Mouse (Mus musculus) embryonic facial prominence, embryonic 14.5 days (tissue): ENCODE measurements around the gene Spindoc. TPM values are rescaled to one million over a fixed set of nuclear protein-coding genes. Genes with fewer than 3 reads are reported as not detected.
A peak's percentile ranks its signal among the peaks of the same experiment; 100 is the strongest.

ENCODE experiments used
- ATAC-seq: fragments of 200-750 bp; cut with Nextera tagmentation; 2 replicates; pipeline ENCODE4 v1.8.0; 2017; ENCODE audit warnings: low read depth, moderate number of reproducible peaks, moderate TSS enrichment
- DNase-seq: peaks from one replicate; pipeline ENCODE4 v3.0.0-alpha.2; 2015; ENCODE audit warnings: low spot score
- H3K27ac ChIP-seq: fragments of 300-500 bp; sonication (generic); replicated peaks from 2 replicates; pipeline ENCODE4 v1.5.1; 2014; ENCODE audit warnings: low read depth, mild to moderate bottlenecking, low read length, moderate library complexity
- H3K27me3 ChIP-seq: fragments of 300-500 bp; sonication (generic); replicated peaks from 2 replicates; pipeline ENCODE4 v1.6.1; 2014; ENCODE audit warnings: low read length; ENCODE audit not compliant: control insufficient read depth, insufficient read depth
- H3K36me3 ChIP-seq: fragments of 300-500 bp; sonication (generic); 2 replicates; pipeline ENCODE4 v1.6.1; 2014; ENCODE audit warnings: low read length, mixed read lengths; ENCODE audit not compliant: control insufficient read depth, insufficient read depth
- H3K4me1 ChIP-seq: fragments of 300-500 bp; sonication (generic); 2 replicates; pipeline ENCODE4 v1.6.1; 2014; ENCODE audit warnings: antibody characterized with exemption, low read length; ENCODE audit not compliant: control insufficient read depth, insufficient read depth
- H3K4me2 ChIP-seq: fragments of 300-500 bp; sonication (generic); 2 replicates; pipeline ENCODE4 v1.6.1; 2014; ENCODE audit warnings: low read depth, mild to moderate bottlenecking, low read length, moderate library complexity, mixed read lengths
- H3K4me3 ChIP-seq: fragments of 300-500 bp; sonication (generic); 2 replicates; pipeline ENCODE4 v1.5.1; 2014; ENCODE audit warnings: low read depth, mild to moderate bottlenecking, low read length
- H3K9ac ChIP-seq: fragments of 300-500 bp; sonication (generic); 2 replicates; pipeline ENCODE4 v1.6.1; 2014; ENCODE audit warnings: low read depth, mild to moderate bottlenecking, low read length, moderate library complexity, mixed read lengths
- H3K9me3 ChIP-seq: fragments of 300-500 bp; sonication (generic); 2 replicates; pipeline ENCODE4 v1.6.1; 2016; ENCODE audit warnings: low read length; ENCODE audit not compliant: control insufficient read depth
- WGBS: fragments of 180-500 bp; shearing (Covaris S2); extraction: QIAGEN DNeasy Blood & Tissue Kit; methylation state at CpG from one replicate; pipeline ENCODE4 v1.1.7; 2014; 5-methylcytosine and 5-hydroxymethylcytosine counted together
- polyA plus RNA-seq: library from polyadenylated mRNA; unstranded; fragments of >200 nt; fragmentation: Nextera tagmentation; extraction: Ambion mirVana; gene quantifications from 2 replicates; pipeline ENCODE4 v1.2.1, GENCODE M21; 2014

Spindoc gene
- polyA plus RNA-seq, 1 experiment from 2014 or later, result 23.5 TPM

GRCm38 (mm10) chr19:7334049-7334448 is 48.7 kb downstream of the Spindoc start:
- H3K4me2 ChIP-seq, result no peak overlapping the region
- peaks cover 11% of the 10 kb centered on the region; the same call in 1 of the 2 replicates for H3K36me3 ChIP-seq
- no peak overlapping the region for H3K4me3 ChIP-seq
- H3K9ac ChIP-seq, result no peak overlapping the region
- peaks cover 8% of the 10 kb centered on the region for H3K4me1 ChIP-seq
- 62% methylated on average over 2 of the region's 2 CpGs for WGBS
- DNase-seq (peak; percentile 57), ATAC-seq (peak; percentile 72)
- no peaks in the 10 kb centered on the region for H3K9me3 ChIP-seq
- H3K27ac ChIP-seq, result no peak overlapping the region
- H3K27me3 ChIP-seq, result no peaks in the 10 kb centered on the region

- Histone ChIP-seq H3K9me3 (no peaks in the 10 kb centered on the region), H3K9ac (no peak overlapping the region), H3K27ac (no peak overlapping the region), H3K27me3 (no peaks in the 10 kb centered on the region), H3K4me2 (no peak overlapping the region), H3K4me3 (no peak overlapping the region), H3K36me3 (0 out of 2 replicates have a peak, but pooled peaks cover 4% of the 10 kb centered on the region), H3K4me1 (no peaks in the 10 kb centered on the region)
- ATAC-seq (no peak), DNase-seq (no peak)
- 88% methylated on average over 3 of the region's 3 CpGs for WGBS
Observed at GRCm38 (mm10) chr19:7321391-7321790, 61.4 kb downstream of the Spindoc start.

GRCm38 (mm10) chr19:7320181-7320580 is 62.6 kb downstream of the Spindoc start:
- Histone ChIP-seq H3K36me3 (0 out of 2 replicates have a peak, but pooled peaks cover 4% of the 10 kb centered on the region), H3K4me1 (no peaks in the 10 kb centered on the region), H3K9me3 (no peaks in the 10 kb centered on the region), H3K9ac (no peak overlapping the region), H3K27ac (no peak overlapping the region), H3K4me2 (no peak overlapping the region), H3K27me3 (no peaks in the 10 kb centered on the region), H3K4me3 (no peak overlapping the region)
- ATAC-seq (no peak), DNase-seq (no peak)
- 45% methylated on average over 2 of the region's 2 CpGs for WGBS

GRCm38 (mm10) chr19:7317716-7318115 is 65.1 kb downstream of the Spindoc start:
- Histone ChIP-seq H3K9me3 (no peaks in the 10 kb centered on the region), H3K27ac (no peak overlapping the region), H3K4me1 (no peaks in the 10 kb centered on the region), H3K9ac (no peak overlapping the region), H3K4me3 (no peak overlapping the region), H3K4me2 (no peak overlapping the region), H3K27me3 (no peaks in the 10 kb centered on the region), H3K36me3 (0 out of 2 replicates have a peak, but pooled peaks cover 4% of the 10 kb centered on the region)
- ATAC-seq (no peak), DNase-seq (no peak)
- WGBS, result 75% methylated on average over 4 of the region's 4 CpGs

- Histone ChIP-seq H3K4me1 (0 out of 2 replicates have a peak, but pooled peaks cover 4% of the 10 kb centered on the region), H3K9ac (no peak overlapping the region), H3K9me3 (no peaks in the 10 kb centered on the region), H3K36me3 (0 out of 2 replicates have a peak, but pooled peaks cover 4% of the 10 kb centered on the region), H3K27me3 (no peaks in the 10 kb centered on the region), H3K27ac (no peak overlapping the region), H3K4me3 (no peak overlapping the region), H3K4me2 (no peak overlapping the region)
- WGBS, result 75% methylated on average over 4 of the region's 4 CpGs
- peak; percentile 70 for DNase-seq
- peak; percentile 47; the same call in 1 of the 2 replicates for ATAC-seq
Observed at GRCm38 (mm10) chr19:7316822-7317221, 66.0 kb downstream of the Spindoc start.

GRCm38 (mm10) chr19:7315587-7315984 is 67.2 kb downstream of the Spindoc start:
- H3K4me1 ChIP-seq, result peaks cover 16% of the 10 kb centered on the region
- WGBS, result 84% methylated on average over 4 of the region's 4 CpGs
- ATAC-seq, result no peak
- no peak overlapping the region for H3K4me3 ChIP-seq
- H3K27ac ChIP-seq, result no peak overlapping the region
- H3K4me2 ChIP-seq, result no peak overlapping the region
- H3K9ac ChIP-seq, result no peak overlapping the region
- no peak for DNase-seq
- H3K9me3 ChIP-seq, result no peaks in the 10 kb centered on the region
- 0 out of 2 replicates have a peak, but pooled peaks cover 4% of the 10 kb centered on the region for H3K36me3 ChIP-seq
- H3K27me3 ChIP-seq, result no peaks in the 10 kb centered on the region

GRCm38 (mm10) chr19:7314976-7315586 is 67.7 kb downstream of the Spindoc start:
- Histone ChIP-seq H3K9ac (no peak overlapping the region), H3K4me1 (peaks cover 21% of the 10 kb centered on the region), H3K4me3 (no peak overlapping the region), H3K36me3 (0 out of 2 replicates have a peak, but pooled peaks cover 4% of the 10 kb centered on the region), H3K9me3 (no peaks in the 10 kb centered on the region), H3K27me3 (no peaks in the 10 kb centered on the region), H3K27ac (no peak overlapping the region), H3K4me2 (no peak overlapping the region)
- DNase-seq (peak; percentile 48), ATAC-seq (no peak)
- 72% methylated on average over 8 of the region's 8 CpGs for WGBS

- Histone ChIP-seq H3K4me1 (peaks cover 30% of the 10 kb centered on the region), H3K9ac (no peak overlapping the region), H3K27me3 (no peaks in the 10 kb centered on the region), H3K9me3 (no peaks in the 10 kb centered on the region), H3K4me3 (no peak overlapping the region), H3K4me2 (no peak overlapping the region), H3K36me3 (no peaks in the 10 kb centered on the region), H3K27ac (no peak overlapping the region)
- WGBS, result 84% methylated on average over 2 of the region's 2 CpGs
- ATAC-seq (no peak), DNase-seq (no peak)
Observed at GRCm38 (mm10) chr19:7313660-7314059, 69.1 kb downstream of the Spindoc start.

GRCm38 (mm10) chr19:7311306-7311705 is 71.5 kb downstream of the Spindoc start:
- H3K27me3 ChIP-seq, result no peaks in the 10 kb centered on the region
- H3K36me3 ChIP-seq, result no peaks in the 10 kb centered on the region
- no peak overlapping the region for H3K9ac ChIP-seq
- WGBS, result 46% methylated on average over 10 of the region's 10 CpGs
- H3K4me1 ChIP-seq, result peaks cover 42% of the 10 kb centered on the region
- H3K27ac ChIP-seq, result peak overlapping the region; percentile 77
- ATAC-seq (no peak), DNase-seq (no peak)
- H3K4me3 ChIP-seq, result no peak overlapping the region
- H3K9me3 ChIP-seq, result no peaks in the 10 kb centered on the region
- H3K4me2 ChIP-seq, result 0 out of 2 replicates have a peak overlapping the region, but pooled peaks have one; percentile 0
